Mouse (Mus musculus): ENCODE data around the gene Slc4a5.
"Not testable (repeated sequence)": the region's sequence is repeated elsewhere in the genome, so short reads cannot be mapped to it uniquely, and the experiment has no call there.

The Slc4a5 gene

GRCm38 (mm10) chr6:83342957-83343356, 123.3 kb downstream of the Slc4a5 start:
- peaks cover 61% of the 10 kb centered on the region for H3K36me3 ChIP-seq (ENCODE audit: insufficient read depth, low read length)
- TF ChIP-seq CTCF (conservative IDR thresholded peaks at IDR 0.05; ENCODE audit: low read length) (no peak), POU5F1 (IDR thresholded peaks at IDR 0.05; ENCODE audit: borderline replicate concordance, low read length) (no peak), NANOG (IDR thresholded peaks at IDR 0.05; ENCODE audit: borderline replicate concordance, low read length) (no peak)
- no peaks in the 10 kb centered on the region for H3K27me3 ChIP-seq (ENCODE audit: insufficient read depth, low read length)
- no peak overlapping the region for H3K4me3 ChIP-seq (replicated peaks; ENCODE audit: low read length)
- H3K4me1 ChIP-seq (replicated peaks; ENCODE audit: low read depth, low read length), result no peaks in the 10 kb centered on the region; the same call in 1 of the 2 replicates
- no peaks in the 10 kb centered on the region for H3K9me3 ChIP-seq (ENCODE audit: low read length)

- not testable (repeated sequence) for H3K9me3 ChIP-seq (ENCODE audit: low read length); H3K4me3 ChIP-seq (replicated peaks; ENCODE audit: low read length); H3K27me3 ChIP-seq (ENCODE audit: insufficient read depth, low read length)
- Histone ChIP-seq H3K4me1 (replicated peaks; ENCODE audit: low read depth, low read length) (peaks cover 16% of the 10 kb centered on the region), H3K36me3 (ENCODE audit: insufficient read depth, low read length) (peaks cover 38% of the 10 kb centered on the region)
These were observed 125.7 kb downstream of the Slc4a5 start for GRCm38 (mm10) chr6:83345285-83345684.

GRCm38 (mm10) chr6:83347916-83348315, 128.3 kb downstream of the Slc4a5 start:
- Histone ChIP-seq H3K4me3 (replicated peaks; ENCODE audit: low read length) (no peak overlapping the region), H3K27me3 (ENCODE audit: insufficient read depth, low read length) (no peaks in the 10 kb centered on the region), H3K36me3 (ENCODE audit: insufficient read depth, low read length) (peaks cover 31% of the 10 kb centered on the region), H3K9me3 (ENCODE audit: low read length) (no peaks in the 10 kb centered on the region), H3K4me1 (replicated peaks; ENCODE audit: low read depth, low read length) (peaks cover 27% of the 10 kb centered on the region)
- no peak for TF ChIP-seq CTCF (conservative IDR thresholded peaks at IDR 0.05; ENCODE audit: low read length)
- no peak for TF ChIP-seq POU5F1 (IDR thresholded peaks at IDR 0.05; ENCODE audit: borderline replicate concordance, low read length)
- no peak for TF ChIP-seq NANOG (IDR thresholded peaks at IDR 0.05; ENCODE audit: borderline replicate concordance, low read length)

- Histone ChIP-seq H3K4me3 (replicated peaks; ENCODE audit: low read length) (peak within 1 kb of the TSS; percentile 89), H3K9me3 (ENCODE audit: low read length) (no peaks in the 10 kb centered on the region), H3K27me3 (ENCODE audit: insufficient read depth, low read length) (no peaks in the 10 kb centered on the region), H3K4me1 (replicated peaks; ENCODE audit: low read depth, low read length) (peaks cover 27% of the 10 kb centered on the region), H3K36me3 (ENCODE audit: insufficient read depth, low read length) (peaks cover 37% of the 10 kb centered on the region)
- TF ChIP-seq NANOG (IDR thresholded peaks at IDR 0.05; ENCODE audit: borderline replicate concordance, low read length) (no peak), CTCF (conservative IDR thresholded peaks at IDR 0.05; ENCODE audit: low read length) (no peak), POU5F1 (IDR thresholded peaks at IDR 0.05; ENCODE audit: borderline replicate concordance, low read length) (no peak)
These were observed 129.2 kb downstream of the Slc4a5 start, which contains the start of gene Bola3 for GRCm38 (mm10) chr6:83348873-83349272. Bola3 (plus strand) TSS chr6:83349147.

- H3K4me1 ChIP-seq (replicated peaks; ENCODE audit: low read depth, low read length), result peaks cover 27% of the 10 kb centered on the region
- peak overlapping the region; percentile 89 for H3K4me3 ChIP-seq (replicated peaks; ENCODE audit: low read length)
- no peak for TF ChIP-seq POU5F1 (IDR thresholded peaks at IDR 0.05; ENCODE audit: borderline replicate concordance, low read length)
- no peak for TF ChIP-seq NANOG (IDR thresholded peaks at IDR 0.05; ENCODE audit: borderline replicate concordance, low read length)
- H3K27me3 ChIP-seq (ENCODE audit: insufficient read depth, low read length), result no peaks in the 10 kb centered on the region
- H3K9me3 ChIP-seq (ENCODE audit: low read length), result no peaks in the 10 kb centered on the region
- peaks cover 42% of the 10 kb centered on the region for H3K36me3 ChIP-seq (ENCODE audit: insufficient read depth, low read length)
These were observed 129.8 kb downstream of the Slc4a5 start for GRCm38 (mm10) chr6:83349274-83349958.

- Histone ChIP-seq H3K36me3 (ENCODE audit: insufficient read depth, low read length) (peaks cover 50% of the 10 kb centered on the region), H3K9me3 (ENCODE audit: low read length) (no peaks in the 10 kb centered on the region), H3K4me3 (replicated peaks; ENCODE audit: low read length) (peak overlapping the region; percentile 89), H3K4me1 (replicated peaks; ENCODE audit: low read depth, low read length) (peaks cover 31% of the 10 kb centered on the region), H3K27me3 (ENCODE audit: insufficient read depth, low read length) (no peaks in the 10 kb centered on the region)
- TF ChIP-seq NANOG (IDR thresholded peaks at IDR 0.05; ENCODE audit: borderline replicate concordance, low read length), result no peak
- TF ChIP-seq POU5F1 (IDR thresholded peaks at IDR 0.05; ENCODE audit: borderline replicate concordance, low read length), result no peak
- no peak for TF ChIP-seq CTCF (conservative IDR thresholded peaks at IDR 0.05; ENCODE audit: low read length)
These were observed 130.5 kb downstream of the Slc4a5 start for GRCm38 (mm10) chr6:83350172-83350571.

GRCm38 (mm10) chr6:83350851-83351405, 131.3 kb downstream of the Slc4a5 start:
- Histone ChIP-seq H3K9me3 (ENCODE audit: low read length) (no peaks in the 10 kb centered on the region), H3K4me1 (replicated peaks; ENCODE audit: low read depth, low read length) (peaks cover 36% of the 10 kb centered on the region), H3K36me3 (ENCODE audit: insufficient read depth, low read length) (peaks cover 57% of the 10 kb centered on the region), H3K4me3 (replicated peaks; ENCODE audit: low read length) (no peak overlapping the region), H3K27me3 (ENCODE audit: insufficient read depth, low read length) (no peaks in the 10 kb centered on the region)
- no peak for TF ChIP-seq POU5F1 (IDR thresholded peaks at IDR 0.05; ENCODE audit: borderline replicate concordance, low read length)
- TF ChIP-seq NANOG (IDR thresholded peaks at IDR 0.05; ENCODE audit: borderline replicate concordance, low read length), result no peak
- TF ChIP-seq CTCF (conservative IDR thresholded peaks at IDR 0.05; ENCODE audit: low read length), result no peak

- Histone ChIP-seq H3K4me1 (replicated peaks; ENCODE audit: low read depth, low read length) (peaks cover 38% of the 10 kb centered on the region), H3K4me3 (replicated peaks; ENCODE audit: low read length) (no peak overlapping the region), H3K36me3 (ENCODE audit: insufficient read depth, low read length) (peaks cover 60% of the 10 kb centered on the region), H3K27me3 (ENCODE audit: insufficient read depth, low read length) (no peaks in the 10 kb centered on the region), H3K9me3 (ENCODE audit: low read length) (no peaks in the 10 kb centered on the region)
- TF ChIP-seq CTCF (conservative IDR thresholded peaks at IDR 0.05; ENCODE audit: low read length) (no peak), POU5F1 (IDR thresholded peaks at IDR 0.05; ENCODE audit: borderline replicate concordance, low read length) (no peak), NANOG (IDR thresholded peaks at IDR 0.05; ENCODE audit: borderline replicate concordance, low read length) (no peak)
These were observed 132.0 kb downstream of the Slc4a5 start for GRCm38 (mm10) chr6:83351490-83352160.

All from E14TG2a.4 (cell line).